Mouse (Mus musculus): ENCODE results near the gene Hsd17b13. TPM values are rescaled to one million over a fixed set of nuclear protein-coding genes. Genes with fewer than 3 reads are reported as not detected.

Gene Hsd17b13
- polyA plus RNA-seq, 1 experiment from 2014 or later = not detected

- Histone ChIP-seq H3K4me3 (ENCODE audit: inconsistent target) (no peak overlapping the region), H3K27ac (no peak overlapping the region), H3K79me2 (ENCODE audit: inconsistent target) (no peaks in the 10 kb centered on the region), H3K36me3 (ENCODE audit: inconsistent target) (no peaks in the 10 kb centered on the region)
- 93% methylated on average over 6 of the region's 6 CpGs for WGBS (ENCODE audit: missing documents)
These were observed 54.1 kb downstream of the Hsd17b13 start for GRCm38 (mm10) chr5:103923101-103923500.

- H3K79me2 ChIP-seq (ENCODE audit: inconsistent target) = no peaks in the 10 kb centered on the region
- H3K36me3 ChIP-seq (ENCODE audit: inconsistent target) = no peaks in the 10 kb centered on the region
- H3K4me3 ChIP-seq (ENCODE audit: inconsistent target) = no peak overlapping the region
- 73% methylated on average over 5 of the region's 5 CpGs for WGBS (ENCODE audit: missing documents)
- no peak overlapping the region for H3K27ac ChIP-seq
These were observed 54.8 kb downstream of the Hsd17b13 start for GRCm38 (mm10) chr5:103922436-103922835.

GRCm38 (mm10) chr5:103919497-103919896 lies 57.7 kb downstream of the Hsd17b13 start:
- no peaks in the 10 kb centered on the region for H3K79me2 ChIP-seq (ENCODE audit: inconsistent target)
- H3K4me3 ChIP-seq (ENCODE audit: inconsistent target) = no peak overlapping the region
- H3K36me3 ChIP-seq (ENCODE audit: inconsistent target) = no peaks in the 10 kb centered on the region
- WGBS (ENCODE audit: missing documents) = 71% methylated on average over 4 of the region's 4 CpGs
- H3K27ac ChIP-seq = no peak overlapping the region

GRCm38 (mm10) chr5:103918233-103918632 lies 59.0 kb downstream of the Hsd17b13 start:
- H3K4me3 ChIP-seq (ENCODE audit: inconsistent target) = no peak overlapping the region
- WGBS (ENCODE audit: missing documents) = 88% methylated on average over 3 of the region's 3 CpGs
- H3K36me3 ChIP-seq (ENCODE audit: inconsistent target) = no peaks in the 10 kb centered on the region
- H3K27ac ChIP-seq = no peak overlapping the region
- H3K79me2 ChIP-seq (ENCODE audit: inconsistent target) = no peaks in the 10 kb centered on the region

- 89% methylated on average over 7 of the region's 8 CpGs for WGBS (ENCODE audit: missing documents)
- H3K4me3 ChIP-seq (ENCODE audit: inconsistent target) = no peak overlapping the region
- no peaks in the 10 kb centered on the region for H3K79me2 ChIP-seq (ENCODE audit: inconsistent target)
- no peaks in the 10 kb centered on the region for H3K36me3 ChIP-seq (ENCODE audit: inconsistent target)
- H3K27ac ChIP-seq = no peak overlapping the region
These were observed 59.8 kb downstream of the Hsd17b13 start for GRCm38 (mm10) chr5:103917357-103917895.

- no peak overlapping the region for H3K27ac ChIP-seq
- H3K36me3 ChIP-seq (ENCODE audit: inconsistent target) = no peaks in the 10 kb centered on the region
- H3K79me2 ChIP-seq (ENCODE audit: inconsistent target) = no peaks in the 10 kb centered on the region
- H3K4me3 ChIP-seq (ENCODE audit: inconsistent target) = no peak overlapping the region
- 86% methylated on average over 12 of the region's 12 CpGs for WGBS (ENCODE audit: missing documents)
These were observed 60.4 kb downstream of the Hsd17b13 start for GRCm38 (mm10) chr5:103916595-103917356.

- Histone ChIP-seq H3K79me2 (ENCODE audit: inconsistent target) (no peaks in the 10 kb centered on the region), H3K36me3 (ENCODE audit: inconsistent target) (no peaks in the 10 kb centered on the region), H3K4me3 (ENCODE audit: inconsistent target) (no peak overlapping the region), H3K27ac (no peak overlapping the region)
- 57% methylated on average over 11 of the region's 11 CpGs for WGBS (ENCODE audit: missing documents)
These were observed 62.6 kb downstream of the Hsd17b13 start for GRCm38 (mm10) chr5:103914335-103915226.

- WGBS (ENCODE audit: missing documents) = 15% methylated on average over 4 of the region's 4 CpGs
These were observed 64.1 kb downstream of the Hsd17b13 start for GRCm38 (mm10) chr5:103913150-103913549.

GRCm38 (mm10) chr5:103911555-103911954 lies 65.7 kb downstream of the Hsd17b13 start:
- Histone ChIP-seq H3K27ac (no peak overlapping the region), H3K79me2 (ENCODE audit: inconsistent target) (no peaks in the 10 kb centered on the region), H3K4me3 (ENCODE audit: inconsistent target) (no peak overlapping the region), H3K36me3 (ENCODE audit: inconsistent target) (no peaks in the 10 kb centered on the region)
- 72% methylated on average over 5 of the region's 5 CpGs for WGBS (ENCODE audit: missing documents)

More at GRCm38 (mm10) chr5:103913150-103913549, 64.1 kb downstream of the Hsd17b13 start:
- no peaks in the 10 kb centered on the region for H3K79me2 ChIP-seq (ENCODE audit: inconsistent target)
- no peaks in the 10 kb centered on the region for H3K36me3 ChIP-seq (ENCODE audit: inconsistent target)
- H3K27ac ChIP-seq = no peak overlapping the region
- no peak overlapping the region for H3K4me3 ChIP-seq (ENCODE audit: inconsistent target)

GRCm38 (mm10) chr5:103910748-103911409 lies 66.3 kb downstream of the Hsd17b13 start, which contains the start of gene Klhl8:
Gene Klhl8, minus strand, starts transcription at chr5:103911259.
- WGBS (ENCODE audit: missing documents) = under 1% methylated on average over 78 of the region's 86 CpGs
- Histone ChIP-seq H3K4me3 (ENCODE audit: inconsistent target) (peak within 1 kb of the TSS; percentile 46), H3K27ac (no peak within 1 kb of the TSS), H3K79me2 (ENCODE audit: inconsistent target) (no peaks in the 10 kb centered on the region), H3K36me3 (ENCODE audit: inconsistent target) (no peaks in the 10 kb centered on the region)

GRCm38 (mm10) chr5:103910156-103910555 lies 67.1 kb downstream of the Hsd17b13 start:
- Histone ChIP-seq H3K36me3 (ENCODE audit: inconsistent target) (no peaks in the 10 kb centered on the region), H3K79me2 (ENCODE audit: inconsistent target) (no peaks in the 10 kb centered on the region), H3K27ac (no peak overlapping the region), H3K4me3 (ENCODE audit: inconsistent target) (peak overlapping the region; percentile 46)
- 24% methylated on average over 7 of the region's 9 CpGs for WGBS (ENCODE audit: missing documents)

GRCm38 (mm10) chr5:103909466-103909865 lies 67.7 kb downstream of the Hsd17b13 start:
- WGBS (ENCODE audit: missing documents) = 64% methylated on average over 3 of the region's 3 CpGs
- Histone ChIP-seq H3K79me2 (ENCODE audit: inconsistent target) (no peaks in the 10 kb centered on the region), H3K36me3 (ENCODE audit: inconsistent target) (no peaks in the 10 kb centered on the region), H3K27ac (no peak overlapping the region), H3K4me3 (ENCODE audit: inconsistent target) (no peak overlapping the region)

- 92% methylated on average over 7 of the region's 7 CpGs for WGBS (ENCODE audit: missing documents)
- Histone ChIP-seq H3K36me3 (ENCODE audit: inconsistent target) (no peaks in the 10 kb centered on the region), H3K27ac (no peak overlapping the region), H3K4me3 (ENCODE audit: inconsistent target) (no peak overlapping the region), H3K79me2 (ENCODE audit: inconsistent target) (no peaks in the 10 kb centered on the region)
These were observed 68.4 kb downstream of the Hsd17b13 start for GRCm38 (mm10) chr5:103908851-103909250.

- Histone ChIP-seq H3K27ac (no peak overlapping the region), H3K36me3 (ENCODE audit: inconsistent target) (no peaks in the 10 kb centered on the region), H3K79me2 (ENCODE audit: inconsistent target) (no peaks in the 10 kb centered on the region), H3K4me3 (ENCODE audit: inconsistent target) (no peak overlapping the region)
- 86% methylated on average over 4 of the region's 4 CpGs for WGBS (ENCODE audit: missing documents)
These were observed 69.4 kb downstream of the Hsd17b13 start for GRCm38 (mm10) chr5:103907844-103908243.

All from macrophage (primary cell).